Comparison of ENCODE assay signal across 17 mouse cellular contexts in genomic region chr17:5198252-5198651, GRCm38 (mm10).
DNase-seq lines count a peak whose midpoint lies in the region; ATAC-seq and TF ChIP-seq lines count a peak whose summit lies in the region.
"Had no signal": no experiment of that assay in that cellular context is flagged by ENCODE, and none has a peak within 500 bp of the region (broad histone marks: within the 10 kb centered on the region; RNA-seq: fewer than 3 reads in every experiment).

No protein-coding gene starts in this region.

- DNase-seq in cerebellum, adult 8-10 months, result no peak
- no peak for DNase-seq in hindbrain, postnatal 0 days (ENCODE audit: low spot score)
- DNase-seq in lung, adult 2 months, result no peak
- no peak for DNase-seq in adrenal gland, adult 18-20 months (ENCODE audit: low spot score in 2 of 2)
- no peak for DNase-seq in urinary bladder, postnatal 4 days (ENCODE audit: low spot score in 2 of 2)
- DNase-seq: kidney, adult 9 months; kidney, postnatal 4 days; right cerebral cortex, adult 18-20 months had no signal

- H3K27ac ChIP-seq in hindbrain, postnatal 0 days, result peak overlapping the region; percentile 5; the same call in 1 of the 2 replicates
- no peak overlapping the region for H3K27ac ChIP-seq in hindbrain, embryonic 12.5 days
- H3K27ac ChIP-seq in lung, embryonic 16.5 days (ENCODE audit: low read length), result peak overlapping the region; percentile 63
- H3K27ac ChIP-seq: liver, embryonic 14.5 days had no signal

- TF ChIP-seq POLR2A in lung, adult 2 months (IDR thresholded peaks at IDR 0.05; ENCODE audit: borderline replicate concordance, extremely low read depth, low read depth, low read length), result no peak

- no peaks in the 10 kb centered on the region for H3K9me3 ChIP-seq in hindbrain, postnatal 0 days (ENCODE audit: low read length)
- H3K9me3 ChIP-seq in hindbrain, embryonic 12.5 days (replicated peaks), result no peaks in the 10 kb centered on the region
- H3K9me3 ChIP-seq in lung, embryonic 16.5 days (ENCODE audit: control insufficient read depth, low read length), result no peaks in the 10 kb centered on the region
- H3K9me3 ChIP-seq: G1E; heart, embryonic 12.5 days; megakaryocyte, embryonic 14.5 days had no signal

- no peaks in the 10 kb centered on the region for H3K27me3 ChIP-seq in hindbrain, postnatal 0 days (ENCODE audit: insufficient read depth, low read length)
- no peaks in the 10 kb centered on the region for H3K27me3 ChIP-seq in hindbrain, embryonic 12.5 days
- no peaks in the 10 kb centered on the region for H3K27me3 ChIP-seq in lung, embryonic 16.5 days (ENCODE audit: control insufficient read depth, insufficient read depth, low read depth, low read length)
- H3K27me3 ChIP-seq: heart, embryonic 12.5 days; megakaryocyte, embryonic 14.5 days had no signal

- no peak overlapping the region for H3K9ac ChIP-seq in hindbrain, postnatal 0 days (replicated peaks; ENCODE audit: low read length)
- no peak overlapping the region for H3K9ac ChIP-seq in hindbrain, embryonic 12.5 days
- H3K9ac ChIP-seq in lung, embryonic 16.5 days (ENCODE audit: low read length), result no peak overlapping the region
- H3K9ac ChIP-seq: heart, embryonic 12.5 days; liver, embryonic 14.5 days had no signal

- H3K4me1 ChIP-seq in hindbrain, postnatal 0 days (ENCODE audit: insufficient read depth, low read length), result peaks cover 8% of the 10 kb centered on the region; the same call in 1 of the 2 replicates
- H3K4me1 ChIP-seq in hindbrain, embryonic 12.5 days, result peaks cover 28% of the 10 kb centered on the region
- peaks cover 28% of the 10 kb centered on the region for H3K4me1 ChIP-seq in lung, embryonic 16.5 days (replicated peaks; ENCODE audit: control insufficient read depth, insufficient read depth, low read length)
- peaks cover 11% of the 10 kb centered on the region for H3K4me1 ChIP-seq in lung, adult 2 months (ENCODE audit: control insufficient read depth, insufficient read depth, low read length)

- no peak overlapping the region for H3K4me3 ChIP-seq in hindbrain, postnatal 0 days (ENCODE audit: low read length)
- no peak overlapping the region for H3K4me3 ChIP-seq in hindbrain, embryonic 12.5 days
- no peak overlapping the region for H3K4me3 ChIP-seq in lung, embryonic 16.5 days (ENCODE audit: low read length)
- no peak overlapping the region for H3K4me3 ChIP-seq in lung, adult 2 months (replicated peaks; ENCODE audit: extremely low read depth, low read depth, low read length)
- H3K4me3 ChIP-seq: heart, embryonic 12.5 days; megakaryocyte, embryonic 14.5 days had no signal

- TF ChIP-seq CTCF in hindbrain, postnatal 0 days (IDR thresholded peaks at IDR 0.05; ENCODE audit: low read depth), result no peak
- no peak for TF ChIP-seq CTCF in lung, adult 2 months (IDR thresholded peaks at IDR 0.05; ENCODE audit: insufficient read depth, low read length)

- no peaks in the 10 kb centered on the region for H3K36me3 ChIP-seq in hindbrain, postnatal 0 days (ENCODE audit: insufficient read depth, low read length)
- H3K36me3 ChIP-seq in hindbrain, embryonic 12.5 days, result no peaks in the 10 kb centered on the region
- H3K36me3 ChIP-seq in lung, embryonic 16.5 days (ENCODE audit: control insufficient read depth, insufficient read depth, low read length), result no peaks in the 10 kb centered on the region
- H3K36me3 ChIP-seq: heart, embryonic 12.5 days had no signal

- no peak overlapping the region for H3K4me2 ChIP-seq in hindbrain, postnatal 0 days (ENCODE audit: low read depth, low read length)
- no peak overlapping the region for H3K4me2 ChIP-seq in hindbrain, embryonic 12.5 days (replicated peaks)
- no peak overlapping the region for H3K4me2 ChIP-seq in lung, embryonic 16.5 days (ENCODE audit: low read depth, low read length)
- H3K4me2 ChIP-seq: heart, embryonic 12.5 days had no signal

- ATAC-seq in cerebellum, adult (ENCODE audit: insufficient number of reproducible peaks, low FRiP score, low TSS enrichment), result 0 out of 2 replicates have a peak, but pooled peaks have one; percentile 7
- peak; percentile 30; the same call in 1 of the 2 replicates for ATAC-seq in hindbrain, postnatal 0 days
- no peak for ATAC-seq in hindbrain, embryonic 12.5 days (ENCODE audit: low FRiP score)
- no peak for ATAC-seq in lung, embryonic 16.5 days (ENCODE audit: low read depth)
- ATAC-seq: CD4-positive, CD25-positive, alpha-beta regulatory T cell, adult 4 months; midbrain, embryonic 16.5 days had no signal

- 43% methylated on average over 6 of the region's 6 CpGs for WGBS in hindbrain, postnatal 0 days
- WGBS in hindbrain, embryonic 12.5 days, result 78% methylated on average over 6 of the region's 6 CpGs
- 31% methylated on average over 6 of the region's 6 CpGs for WGBS in lung, embryonic 16.5 days
- 48% methylated on average over 6 of the region's 6 CpGs for WGBS in lung, adult 2 months

Comparison
In these comparisons a context has a peak if more than half of its experiments do, and no peak if none do; other contexts are left out.
1. ATAC-seq: peak in cerebellum, adult (single experiment) and hindbrain, postnatal 0 days (single experiment); none in hindbrain, embryonic 12.5 days (single experiment) and lung, embryonic 16.5 days (single experiment).